Mouse (Mus musculus) testis, adult 2 months (tissue): ENCODE measurements around the gene Akap13. TPM values are rescaled to one million over a fixed set of nuclear protein-coding genes. Genes with fewer than 3 reads are reported as not detected.

ENCODE experiments used
- H3K27ac ChIP-seq: fragments of 200-500 bp; 2 replicates; pipeline ENCODE4 v1.5.1; 2012; ENCODE audit warnings: low read depth, low read length; ENCODE audit not compliant: control insufficient read depth, insufficient read depth
- H3K27me3 ChIP-seq: fragments of 200-500 bp; 2 replicates; pipeline ENCODE4 v1.6.1; 2012; ENCODE audit warnings: mild to moderate bottlenecking, low read length, moderate library complexity; ENCODE audit not compliant: control insufficient read depth, insufficient read depth
- H3K36me3 ChIP-seq: fragments of 200-500 bp; 2 replicates; pipeline ENCODE4 v1.6.1; 2012; ENCODE audit warnings: mild to moderate bottlenecking, low read length; ENCODE audit not compliant: control insufficient read depth, insufficient read depth
- H3K4me1 ChIP-seq: fragments of 200-500 bp; 2 replicates; pipeline ENCODE4 v1.6.1; 2012; ENCODE audit warnings: low read length; ENCODE audit not compliant: control insufficient read depth, insufficient read depth
- H3K4me3 ChIP-seq: fragments of 200-500 bp; 2 replicates; pipeline ENCODE4 v1.5.1; 2012; ENCODE audit warnings: low read depth, mild to moderate bottlenecking, low read length, moderate library complexity, mixed read lengths; ENCODE audit not compliant: control insufficient read depth
- CTCF ChIP-seq: fragments of 200-500 bp; IDR thresholded peaks from 2 replicates; pipeline ENCODE4 v1.5.1; 2012; ENCODE audit warnings: low read depth, mild to moderate bottlenecking, inconsistent platforms, low read length, moderate library complexity; ENCODE audit not compliant: control insufficient read depth, insufficient read depth, insufficient replicate concordance
- POLR2A ChIP-seq: fragments of 200-500 bp; IDR thresholded peaks from 2 replicates; pipeline ENCODE4 v1.6.1; 2012; ENCODE audit warnings: low read depth, mild to moderate bottlenecking, inconsistent platforms, low read length, moderate library complexity; ENCODE audit not compliant: control insufficient read depth
- polyA plus RNA-seq: library from polyadenylated mRNA; depleted of rRNA; stranded (reverse); fragments of >200 nt; gene quantifications from 2 replicates; pipeline ENCODE4 v1.2.3, GENCODE M21; 2012

Akap13 gene
- polyA plus RNA-seq, 1 experiment: 4.1 TPM

DNA sequence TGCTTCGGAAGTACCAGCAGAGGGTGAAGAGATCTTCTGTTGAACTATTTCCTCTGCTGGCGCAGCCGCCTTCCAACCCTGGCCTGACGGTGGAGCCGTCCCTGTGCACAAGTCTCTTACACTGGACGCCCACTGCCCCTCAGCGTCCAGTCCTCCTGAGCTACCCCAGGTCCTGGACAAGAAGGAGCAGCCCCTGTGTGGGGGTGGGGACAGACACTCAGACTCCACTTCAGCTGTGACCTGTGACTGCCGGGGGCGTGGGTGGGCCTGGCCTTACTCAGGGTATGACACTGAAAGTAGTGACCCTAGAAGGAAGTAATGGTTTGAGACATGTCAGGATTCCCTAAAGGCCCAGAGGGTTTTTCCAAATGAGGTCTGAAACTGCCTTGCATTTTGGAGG is 295.2 kb downstream of the Akap13 start:
- TF ChIP-seq CTCF (no peak), POLR2A (no peak)
- H3K36me3 ChIP-seq: no peaks in the 10 kb centered on the region; the same call in 1 of the 2 replicates
- no peak overlapping the region for H3K27ac ChIP-seq

DNA sequence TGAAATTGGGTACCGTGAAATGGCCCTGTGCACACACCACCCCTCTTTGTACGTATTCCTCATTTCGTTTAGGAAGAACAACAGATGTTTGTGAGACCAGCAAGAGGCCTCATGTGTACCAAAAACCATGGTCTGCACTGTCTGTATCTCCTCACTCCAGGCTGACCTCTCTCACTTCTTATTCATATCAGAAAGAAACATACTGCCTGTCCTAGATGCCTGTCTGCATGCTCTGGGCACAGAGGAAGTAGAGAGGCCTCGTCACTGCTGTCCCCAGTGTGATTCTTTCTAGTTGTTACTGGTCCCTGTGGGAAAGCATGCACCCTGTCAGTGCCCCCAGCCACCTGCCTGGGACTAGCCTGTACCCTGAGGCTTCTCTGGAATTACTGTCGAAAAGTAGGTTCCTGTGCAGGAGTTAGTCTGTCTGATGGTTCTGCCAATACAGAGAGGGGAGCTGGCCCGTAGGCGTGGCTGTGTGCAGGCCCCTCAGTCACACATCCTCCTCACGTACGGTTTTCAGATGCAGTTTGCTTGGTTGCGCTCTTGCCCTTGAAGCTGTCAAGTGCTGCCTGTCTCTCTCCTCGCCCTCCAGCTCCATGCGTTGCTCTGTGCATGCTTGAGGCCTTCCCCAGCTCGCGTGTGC is 295.9 kb downstream of the Akap13 start:
- H3K27me3 ChIP-seq: no peaks in the 10 kb centered on the region
- no peak overlapping the region for H3K4me3 ChIP-seq
- H3K27ac ChIP-seq: no peak overlapping the region
- no peaks in the 10 kb centered on the region; the same call in 1 of the 2 replicates for H3K36me3 ChIP-seq
- peaks cover 7% of the 10 kb centered on the region for H3K4me1 ChIP-seq
- TF ChIP-seq POLR2A: no peak
- no peak for TF ChIP-seq CTCF

More for the DNA sequence above, 295.2 kb downstream of the Akap13 start:
- H3K4me3 ChIP-seq: no peak overlapping the region
- peaks cover 7% of the 10 kb centered on the region for H3K4me1 ChIP-seq
- H3K27me3 ChIP-seq: no peaks in the 10 kb centered on the region

DNA sequence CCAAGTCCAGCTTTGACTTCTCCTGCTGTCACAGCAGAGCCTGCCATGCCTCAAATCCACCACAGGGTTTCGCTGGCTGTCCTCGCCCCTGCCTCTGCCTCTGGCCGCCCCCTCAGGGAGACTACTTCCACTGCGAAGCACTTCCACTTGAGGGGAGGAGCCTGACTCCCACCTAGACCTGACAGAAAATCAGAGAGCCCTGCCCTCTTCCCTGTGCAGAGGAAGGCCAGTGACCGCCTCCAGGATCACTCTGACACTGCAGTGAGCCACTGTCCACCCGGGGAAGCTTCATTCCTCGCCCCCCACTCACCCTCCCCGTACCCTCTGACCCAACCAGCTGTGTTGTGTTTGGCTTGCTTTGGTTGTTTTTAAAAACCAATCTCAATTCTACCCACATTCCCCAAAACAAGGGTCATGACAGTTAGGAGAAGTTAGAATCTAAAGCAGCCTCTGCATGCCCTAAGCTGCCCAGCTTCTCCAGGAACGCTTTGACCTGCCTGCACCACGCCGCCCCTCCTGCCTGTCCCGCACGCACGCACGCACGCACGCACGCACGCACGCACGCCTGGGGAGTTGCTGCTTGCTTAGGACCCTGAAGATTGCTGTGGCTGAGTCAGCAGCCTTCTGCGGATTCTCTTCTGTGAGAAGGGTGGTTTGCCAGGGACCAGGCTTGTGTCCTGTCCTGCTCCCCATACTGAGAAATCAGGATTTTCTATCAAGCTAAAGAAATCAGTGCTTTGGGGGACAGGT is 297.3 kb downstream of the Akap13 start:
- TF ChIP-seq CTCF: no peak
- TF ChIP-seq POLR2A: no peak
- Histone ChIP-seq H3K4me3 (no peak overlapping the region), H3K36me3 (no peaks in the 10 kb centered on the region; the same call in 1 of the 2 replicates), H3K4me1 (peaks cover 7% of the 10 kb centered on the region), H3K27ac (no peak overlapping the region), H3K27me3 (no peaks in the 10 kb centered on the region)

DNA sequence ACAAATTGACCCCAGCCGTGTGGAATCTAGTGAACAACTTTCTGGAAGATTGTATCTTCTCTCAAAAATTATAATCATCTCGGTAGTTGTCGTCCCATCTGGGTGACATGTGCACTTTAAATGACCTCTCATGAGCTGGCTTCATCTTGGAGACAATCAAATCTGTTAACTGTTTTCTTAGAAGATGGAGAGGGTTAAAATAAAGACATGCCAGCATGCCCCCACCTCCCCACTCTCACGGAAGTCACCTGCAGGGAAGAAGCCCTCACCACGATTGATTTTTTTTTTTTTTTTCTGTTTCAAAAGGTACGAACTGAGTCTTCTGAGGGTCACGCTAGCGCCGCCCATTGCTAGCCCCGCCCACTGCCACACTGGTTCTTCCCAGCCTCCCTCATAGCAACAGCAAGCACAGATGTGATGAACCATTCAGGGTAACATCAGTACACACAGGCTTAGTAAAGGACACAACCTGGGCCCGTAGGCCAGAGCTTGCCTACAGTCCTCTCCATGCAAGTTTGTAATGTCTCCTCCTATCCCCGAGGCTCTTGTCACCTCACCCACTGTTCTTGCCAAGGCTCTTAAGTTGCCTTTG is 298.0 kb downstream of the Akap13 start:
- no peak for TF ChIP-seq POLR2A
- TF ChIP-seq CTCF: no peak
- Histone ChIP-seq H3K27me3 (no peaks in the 10 kb centered on the region), H3K27ac (no peak overlapping the region), H3K4me3 (no peak overlapping the region), H3K4me1 (peaks cover 7% of the 10 kb centered on the region), H3K36me3 (no peaks in the 10 kb centered on the region)

DNA sequence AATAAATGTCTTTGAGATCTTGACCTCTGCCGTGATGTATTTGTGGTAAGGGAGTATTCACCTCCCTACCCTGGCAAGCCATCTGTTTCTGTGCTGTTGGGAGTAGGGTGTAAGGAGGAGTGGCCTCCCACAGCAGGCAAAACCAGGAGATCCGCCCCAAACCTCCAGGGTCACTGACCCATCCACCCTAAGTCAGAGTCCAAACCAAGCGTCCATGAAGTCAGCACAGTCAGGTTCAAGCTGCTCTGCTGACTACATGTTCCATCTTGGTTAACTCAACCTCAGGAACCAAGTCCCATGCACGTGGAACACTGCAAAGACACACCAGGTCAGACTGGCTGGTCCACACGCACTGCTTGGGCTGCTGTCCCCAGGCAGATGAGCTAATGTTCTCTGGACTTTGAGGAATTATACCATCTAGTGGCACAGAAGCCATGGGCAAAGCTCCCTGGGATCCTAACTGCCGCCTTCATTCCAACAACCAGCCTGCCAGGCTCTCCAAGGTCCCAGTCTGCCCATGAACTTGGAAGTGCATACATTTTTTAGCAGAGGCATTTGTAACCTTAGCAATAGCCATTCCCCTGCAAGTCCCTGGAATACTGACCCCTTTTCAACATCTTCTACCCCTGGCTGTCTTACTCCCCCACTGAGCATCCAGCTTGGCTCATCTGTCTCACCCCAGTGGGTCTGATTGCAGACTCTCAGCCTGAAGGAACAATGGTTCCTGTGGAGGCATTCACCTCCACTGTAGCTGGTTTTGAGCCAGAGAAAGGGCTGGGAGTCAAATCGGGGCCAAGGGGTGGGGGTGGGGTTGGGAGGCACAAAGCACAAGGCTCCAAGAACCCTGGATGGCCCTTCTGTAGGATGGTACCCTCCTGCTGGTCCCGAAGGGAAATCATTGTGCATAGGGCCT is 299.5 kb downstream of the Akap13 start:
- Histone ChIP-seq H3K36me3 (no peaks in the 10 kb centered on the region), H3K4me1 (peaks cover 7% of the 10 kb centered on the region), H3K27ac (no peak overlapping the region; the same call in 1 of the 2 replicates), H3K4me3 (no peak overlapping the region), H3K27me3 (no peaks in the 10 kb centered on the region)
- TF ChIP-seq POLR2A: no peak
- TF ChIP-seq CTCF: no peak

DNA sequence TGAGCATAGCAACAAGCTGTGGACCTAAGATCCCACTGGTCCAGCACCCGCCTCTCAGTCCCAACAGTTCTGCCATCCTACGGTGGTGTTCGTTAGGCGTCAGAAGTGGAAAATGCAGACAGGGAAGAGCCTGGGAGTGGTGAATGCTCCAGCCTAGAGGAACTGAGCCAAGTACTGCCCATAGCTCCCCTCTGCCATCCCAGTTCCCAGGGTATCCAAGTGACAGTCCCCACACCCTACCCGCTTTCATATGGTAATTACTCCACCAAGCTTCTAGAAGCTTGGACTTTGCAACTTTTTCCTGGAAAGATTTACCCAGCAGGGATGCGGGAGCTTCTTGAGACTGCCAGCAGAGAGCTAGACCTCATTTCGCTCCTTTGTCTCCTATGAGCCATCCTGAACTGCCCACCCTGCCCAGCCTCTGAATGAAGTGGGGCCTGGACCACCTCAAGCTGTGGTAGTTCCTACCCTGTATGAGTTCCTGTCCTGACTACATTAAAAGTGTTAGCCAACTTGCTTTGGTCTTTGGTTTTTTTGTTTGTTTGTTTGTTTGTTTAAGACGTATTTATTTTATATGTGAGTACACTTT is 300.6 kb downstream of the Akap13 start:
- Histone ChIP-seq H3K36me3 (no peaks in the 10 kb centered on the region), H3K4me3 (no peak overlapping the region), H3K4me1 (peaks cover 7% of the 10 kb centered on the region), H3K27ac (no peak overlapping the region), H3K27me3 (no peaks in the 10 kb centered on the region)
- no peak for TF ChIP-seq CTCF
- no peak for TF ChIP-seq POLR2A
